Mouse (Mus musculus): Measurements from ENCODE around the gene Qprt. TPM values are rescaled to one million over a fixed set of nuclear protein-coding genes. Genes with fewer than 3 reads are reported as not detected.

The Qprt gene
- polyA plus RNA-seq, 1 experiment from 2014 or later, result 0.77 TPM

Other genes starting within 250 kb of the Qprt start
- gene Taok2, start 237.5 kb downstream of the Qprt start, polyA plus RNA-seq (2015; fragmentation: Nextera tagmentation; extraction: Ambion mirVana), result 64.8 and 66.7 TPM in 2 replicates
- gene Tmem219, start 199.3 kb downstream of the Qprt start, polyA plus RNA-seq (2015; fragmentation: Nextera tagmentation; extraction: Ambion mirVana), result 33.2 and 34.0 TPM in 2 replicates
- 135 and 140 TPM in 2 replicates for gene Kctd13, start 193.3 kb downstream of the Qprt start, polyA plus RNA-seq (2015; fragmentation: Nextera tagmentation; extraction: Ambion mirVana)
- gene Asphd1, start 172.6 kb downstream of the Qprt start, polyA plus RNA-seq (2015; fragmentation: Nextera tagmentation; extraction: Ambion mirVana), result 10.4 TPM in 2 replicates
- 44.6 and 50.2 TPM in 2 replicates for gene Sez6l2, start 171.7 kb downstream of the Qprt start, polyA plus RNA-seq (2015; fragmentation: Nextera tagmentation; extraction: Ambion mirVana)
- gene Cdipt, start 146.3 kb downstream of the Qprt start, polyA plus RNA-seq (2015; fragmentation: Nextera tagmentation; extraction: Ambion mirVana), result 132 and 141 TPM in 2 replicates
- 0.69 and 0.96 TPM in 2 replicates for gene Cdiptos, start 146.1 kb downstream of the Qprt start, polyA plus RNA-seq (2015; fragmentation: Nextera tagmentation; extraction: Ambion mirVana)
- 2.9 and 3.2 TPM in 2 replicates for gene Mvp, start 107.6 kb downstream of the Qprt start, polyA plus RNA-seq (2015; fragmentation: Nextera tagmentation; extraction: Ambion mirVana)
- gene Pagr1b, start 105.7 kb downstream of the Qprt start, polyA plus RNA-seq (2015; fragmentation: Nextera tagmentation; extraction: Ambion mirVana), result 0.50 TPM in 1 of 2 replicates, not detected in the other
- 33.8 and 62.5 TPM in 2 replicates for gene Pagr1a, start 104.9 kb downstream of the Qprt start, polyA plus RNA-seq (2015; fragmentation: Nextera tagmentation; extraction: Ambion mirVana)
- 30.9 and 61.5 TPM in 2 replicates for gene Gm42742, start 101.1 kb downstream of the Qprt start, polyA plus RNA-seq (2015; fragmentation: Nextera tagmentation; extraction: Ambion mirVana)
- 40.9 and 63.3 TPM in 2 replicates for gene Prrt2, start 101.0 kb downstream of the Qprt start, polyA plus RNA-seq (2015; fragmentation: Nextera tagmentation; extraction: Ambion mirVana)
- gene Maz, start 95.2 kb downstream of the Qprt start, polyA plus RNA-seq (2015; fragmentation: Nextera tagmentation; extraction: Ambion mirVana), result 46.7 and 51.5 TPM in 2 replicates
- gene Kif22, start 79.8 kb downstream of the Qprt start, polyA plus RNA-seq (2015; fragmentation: Nextera tagmentation; extraction: Ambion mirVana), result 16.6 and 17.6 TPM in 2 replicates
- not detected in 2 replicates for gene Zg16, start 34.9 kb downstream of the Qprt start, polyA plus RNA-seq (2015; fragmentation: Nextera tagmentation; extraction: Ambion mirVana)
- 1.7 and 2.5 TPM in 2 replicates for gene AI467606, start 30.9 kb downstream of the Qprt start, polyA plus RNA-seq (2015; fragmentation: Nextera tagmentation; extraction: Ambion mirVana)
- gene Spn, start 15.6 kb upstream of the Qprt start, polyA plus RNA-seq (2015; fragmentation: Nextera tagmentation; extraction: Ambion mirVana), result 0.05 TPM in 1 of 2 replicates, not detected in the other
- gene Cd2bp2, start 73.8 kb upstream of the Qprt start, polyA plus RNA-seq (2015; fragmentation: Nextera tagmentation; extraction: Ambion mirVana), result 76.1 and 85.7 TPM in 2 replicates
- 30.7 and 31.2 TPM in 2 replicates for gene Tbc1d10b, start 86.2 kb upstream of the Qprt start, polyA plus RNA-seq (2015; fragmentation: Nextera tagmentation; extraction: Ambion mirVana)
- 2.8 and 4.8 TPM in 2 replicates for gene Mylpf, start 86.7 kb upstream of the Qprt start, polyA plus RNA-seq (2015; fragmentation: Nextera tagmentation; extraction: Ambion mirVana)
- gene Zfp553, start 110.8 kb upstream of the Qprt start, polyA plus RNA-seq (2015; fragmentation: Nextera tagmentation; extraction: Ambion mirVana), result 48.7 and 54.9 TPM in 2 replicates
- gene Sept1, start 110.9 kb upstream of the Qprt start, polyA plus RNA-seq (2015; fragmentation: Nextera tagmentation; extraction: Ambion mirVana), result 14.3 and 15.5 TPM in 2 replicates
- gene Zfp771, start 122.0 kb upstream of the Qprt start, polyA plus RNA-seq (2015; fragmentation: Nextera tagmentation; extraction: Ambion mirVana), result 64.5 and 70.4 TPM in 2 replicates
- gene Dctpp1, start 138.5 kb upstream of the Qprt start, polyA plus RNA-seq (2015; fragmentation: Nextera tagmentation; extraction: Ambion mirVana), result 112 and 120 TPM in 2 replicates
- gene Sephs2, start 151.8 kb upstream of the Qprt start, polyA plus RNA-seq (2015; fragmentation: Nextera tagmentation; extraction: Ambion mirVana), result 59.4 and 59.7 TPM in 2 replicates
- 0.25 and 0.31 TPM in 2 replicates for gene Itgal, start 174.0 kb upstream of the Qprt start, polyA plus RNA-seq (2015; fragmentation: Nextera tagmentation; extraction: Ambion mirVana)
- 16.3 and 17.7 TPM in 2 replicates for gene Zfp768, start 223.4 kb upstream of the Qprt start, polyA plus RNA-seq (2015; fragmentation: Nextera tagmentation; extraction: Ambion mirVana)

All from midbrain, embryonic 16.5 days (tissue).